Mouse (Mus musculus) activated CD4-positive, CD25-positive, alpha-beta regulatory T cell, adult 4 months (primary cell): Measurements from ENCODE around the gene Eva1a. TPM values are rescaled to one million over a fixed set of nuclear protein-coding genes. Genes with fewer than 3 reads are reported as not detected.

ENCODE experiments used
- ATAC-seq: one replicate; pipeline ENCODE4 v1.8.0; 2017
- polyA plus RNA-seq, 2 experiments: library from polyadenylated mRNA; unstranded; fragments of 100-300 nt; shearing (Covaris generic); gene quantifications; one replicate each; pipeline ENCODE4 v1.2.1; 2017

The Eva1a gene
- polyA plus RNA-seq, 2 experiments from 2014 or later: not detected

- ATAC-seq: no peak
Measured at GRCm38 (mm10) chr6:82066515-82067081, 25.8 kb downstream of the Eva1a start.

DNA sequence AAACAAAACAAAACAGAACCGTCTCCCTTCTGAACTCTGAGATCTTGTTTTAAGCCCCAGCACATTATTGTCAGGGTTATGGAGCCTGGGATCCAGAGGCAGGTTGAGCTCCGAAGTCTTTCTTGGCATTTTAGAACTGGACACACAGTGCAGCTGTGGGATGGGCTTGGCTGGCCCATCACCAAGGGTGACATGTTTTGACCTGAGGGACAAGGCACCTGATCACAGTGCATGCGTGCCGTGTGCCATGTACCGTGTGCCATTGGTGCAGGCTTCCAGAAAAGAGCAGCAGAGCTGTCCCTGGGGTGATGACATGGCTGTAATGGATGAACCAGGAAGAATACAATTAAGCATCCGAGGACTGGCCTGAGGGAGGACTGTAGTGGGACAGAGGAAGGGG is 29.6 kb downstream of the Eva1a start:
- no peak for ATAC-seq

GRCm38 (mm10) chr6:82073011-82073410 is 32.2 kb downstream of the Eva1a start:
- ATAC-seq: no peak

DNA sequence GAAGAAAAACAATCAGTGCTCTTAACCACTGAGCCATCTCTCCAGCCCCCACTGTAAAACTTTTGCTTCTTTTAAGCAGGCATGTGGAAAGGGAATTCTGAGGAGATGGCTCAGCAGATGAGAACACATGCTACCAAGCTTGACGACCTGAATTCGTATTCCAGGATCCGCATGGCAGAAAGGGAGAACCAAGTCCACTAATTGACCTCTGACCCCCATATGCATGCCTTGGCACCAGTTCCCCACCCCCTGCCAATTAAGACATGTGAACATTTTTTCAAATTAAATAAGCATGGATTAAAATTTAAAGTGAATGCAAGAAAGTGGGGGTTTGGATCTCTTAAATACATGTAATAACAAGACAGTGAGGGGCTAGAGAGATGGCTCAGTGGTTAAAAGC is 32.7 kb downstream of the Eva1a start:
- ATAC-seq: no peak

DNA sequence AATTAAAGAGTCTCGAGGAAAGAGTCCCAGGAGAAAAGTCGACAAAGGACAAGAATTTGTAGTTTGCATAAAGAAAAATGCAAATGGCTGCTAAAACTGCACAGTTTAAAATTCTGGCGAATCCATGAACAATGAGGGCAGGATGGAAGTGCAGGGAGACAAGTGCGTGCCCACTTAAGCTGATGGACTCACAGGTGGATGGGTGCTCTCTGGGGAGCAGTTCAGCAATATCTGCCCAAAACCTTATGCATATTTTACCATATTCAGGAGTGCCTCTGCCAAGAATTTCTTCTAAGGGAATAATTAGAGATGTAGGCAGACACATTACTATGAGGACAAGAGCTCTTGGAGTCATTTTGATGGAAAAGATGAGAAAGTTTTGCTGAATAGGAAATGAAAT is 35.5 kb downstream of the Eva1a start:
- ATAC-seq: no peak

GRCm38 (mm10) chr6:82078875-82079274 is 38.0 kb downstream of the Eva1a start:
- ATAC-seq: no peak

DNA sequence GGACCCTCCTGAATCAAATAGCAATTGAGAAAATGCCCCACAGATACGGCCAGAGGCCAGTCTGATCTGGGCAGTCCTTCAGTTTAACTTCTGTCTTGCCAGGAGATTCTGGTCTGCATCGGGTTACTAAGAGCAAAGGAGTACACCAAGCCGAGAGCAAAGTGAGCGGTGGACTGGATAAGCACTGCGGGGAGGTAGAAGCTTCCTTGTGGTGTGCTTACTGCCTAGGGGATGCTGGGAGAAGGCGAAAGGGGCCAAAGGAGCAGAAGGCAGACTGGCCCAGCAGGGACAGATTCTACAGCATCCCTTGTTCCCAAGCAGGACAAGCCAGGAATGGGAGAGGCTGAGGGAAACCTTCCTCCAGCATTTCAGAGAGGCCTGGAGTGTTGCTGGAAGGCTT is 42.8 kb downstream of the Eva1a start:
- ATAC-seq: no peak

GRCm38 (mm10) chr6:82084235-82084634 is 43.4 kb downstream of the Eva1a start:
- ATAC-seq: no peak

GRCm38 (mm10) chr6:82085313-82085908 is 44.6 kb downstream of the Eva1a start:
- ATAC-seq: no peak

DNA sequence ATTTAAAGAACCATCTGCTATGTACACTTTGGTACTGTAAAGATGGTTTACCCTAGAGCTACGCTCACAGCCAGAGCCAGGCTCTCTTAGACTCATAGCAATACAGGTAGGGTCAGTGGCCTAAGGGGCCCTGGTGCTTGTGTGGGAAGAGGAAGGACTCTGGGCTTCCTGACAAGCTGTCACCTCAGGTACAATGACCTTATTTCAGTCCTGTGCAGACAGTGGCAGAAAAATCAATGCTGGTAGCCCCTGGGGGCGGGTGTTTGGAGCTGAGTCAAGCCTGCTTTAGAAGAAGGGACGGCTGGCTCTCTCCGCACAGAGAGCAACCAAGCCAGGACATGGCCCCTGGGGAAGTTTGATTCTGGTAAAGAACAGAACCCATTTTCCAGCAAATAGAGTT is 47.3 kb downstream of the Eva1a start:
- no peak for ATAC-seq

DNA sequence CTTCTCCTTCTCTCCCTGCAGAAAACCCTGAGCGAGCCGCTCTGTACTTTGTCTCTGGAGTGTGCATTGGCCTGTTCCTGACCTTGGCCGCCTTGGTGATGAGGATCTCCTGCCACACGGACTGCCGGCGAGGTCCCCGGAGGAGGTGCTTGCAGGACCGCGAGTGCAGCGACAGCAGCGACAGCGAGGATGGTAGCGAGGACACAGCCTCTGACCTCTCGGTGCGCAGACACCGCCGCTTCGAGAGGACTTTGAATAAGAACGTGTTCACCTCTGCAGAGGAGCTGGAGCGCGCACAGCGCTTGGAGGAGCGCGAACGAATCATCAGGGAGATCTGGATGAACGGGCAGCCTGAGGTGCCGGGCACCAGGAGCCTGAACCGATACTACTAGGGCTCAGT is 50.9 kb downstream of the Eva1a start:
- no peak for ATAC-seq

GRCm38 (mm10) chr6:82097705-82098104 is 56.9 kb downstream of the Eva1a start:
- ATAC-seq: no peak

- ATAC-seq: no peak
Measured at GRCm38 (mm10) chr6:82098456-82098855, 57.6 kb downstream of the Eva1a start.

DNA sequence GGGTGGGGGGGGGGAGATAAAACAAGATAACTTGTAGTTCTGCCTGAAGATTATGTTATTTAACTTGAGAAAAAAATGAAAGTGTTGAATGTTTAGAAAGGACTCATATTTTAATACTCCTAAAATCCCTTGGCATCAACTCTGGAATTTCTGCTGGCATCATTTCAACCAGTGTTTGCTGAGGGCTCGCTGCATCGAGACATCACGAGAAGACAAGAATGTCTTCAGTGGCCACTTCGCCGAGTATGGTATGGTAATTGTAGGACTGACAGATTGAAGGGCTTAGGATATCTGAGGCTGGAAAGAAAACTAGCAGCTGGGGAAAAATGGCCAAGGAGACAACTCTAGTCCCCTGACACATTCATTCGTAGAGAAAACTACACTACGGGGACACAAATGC is 69.6 kb downstream of the Eva1a start:
- ATAC-seq: no peak

DNA sequence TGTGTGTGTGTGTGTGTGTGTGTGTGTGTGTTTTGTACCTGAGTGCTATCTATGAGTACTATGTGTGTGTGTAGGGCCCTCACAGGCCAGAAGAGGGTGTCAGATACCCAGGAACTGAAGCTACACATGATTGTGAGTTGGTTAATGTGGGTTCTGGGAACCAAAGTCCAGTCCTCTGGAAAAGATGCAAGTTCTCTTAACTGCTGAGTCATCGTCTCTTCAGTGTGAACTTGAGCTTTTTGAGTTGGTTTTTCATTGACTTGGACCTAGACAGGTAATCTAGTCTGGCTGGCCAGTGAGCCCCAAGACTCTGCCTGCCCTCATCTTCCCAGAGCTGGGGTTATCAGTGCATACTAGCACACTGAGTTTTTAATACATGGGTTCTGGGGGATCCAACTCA is 70.3 kb downstream of the Eva1a start:
- ATAC-seq: no peak

- ATAC-seq: no peak
Measured at GRCm38 (mm10) chr6:82111540-82111939, 70.7 kb downstream of the Eva1a start.

GRCm38 (mm10) chr6:82112127-82113090 is 71.6 kb downstream of the Eva1a start:
- ATAC-seq: no peak

DNA sequence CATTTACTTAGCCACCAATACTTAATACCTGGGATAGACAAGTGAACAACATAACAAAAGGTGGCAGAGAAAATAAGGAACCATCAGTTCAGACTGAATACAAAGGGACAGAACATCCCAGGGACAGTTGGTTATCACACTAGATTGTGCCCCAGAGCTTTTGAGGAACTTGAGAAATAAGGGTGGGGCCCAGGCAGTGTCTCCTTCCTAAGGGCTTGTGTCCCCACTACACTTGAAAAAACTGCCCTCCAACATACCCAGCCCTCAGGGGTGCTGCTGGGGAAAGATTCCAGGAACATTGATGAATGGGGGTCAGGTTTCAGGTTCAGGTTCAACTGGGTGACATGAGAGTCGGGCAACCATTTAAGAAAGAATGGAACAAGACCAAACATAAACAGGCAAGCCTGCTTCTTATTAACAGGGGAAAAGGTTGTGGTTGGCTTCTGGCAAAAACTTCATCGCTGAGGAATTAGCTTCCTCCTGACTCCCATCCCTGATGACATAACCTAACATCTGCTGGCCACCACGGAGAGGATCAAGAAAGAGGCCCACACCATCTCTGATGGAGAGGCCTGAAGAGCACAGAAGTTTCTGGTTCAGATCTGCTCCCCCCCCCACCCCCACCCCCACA is 74.6 kb downstream of the Eva1a start:
- no peak for ATAC-seq

- no peak for ATAC-seq
Measured at GRCm38 (mm10) chr6:82116176-82116575, 75.3 kb downstream of the Eva1a start.

DNA sequence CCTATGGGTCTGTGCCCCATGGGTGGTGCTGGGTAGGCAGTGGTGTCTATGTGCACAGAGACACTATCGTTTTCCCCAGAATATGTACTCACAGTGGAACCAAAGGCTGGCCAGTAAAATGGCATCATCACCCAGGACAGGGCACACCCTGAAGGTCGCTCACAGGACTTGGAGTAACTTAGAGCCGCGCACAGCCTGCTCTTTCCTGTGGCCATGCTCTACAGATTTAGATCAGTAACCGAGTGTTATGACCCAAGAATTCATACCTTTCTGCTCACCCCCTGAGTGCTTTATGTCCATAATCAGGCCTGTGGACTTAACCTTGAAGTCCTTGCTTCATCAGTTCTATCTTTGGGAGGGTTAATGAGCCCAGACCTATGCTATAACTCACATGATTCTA is 77.0 kb downstream of the Eva1a start:
- ATAC-seq: no peak

- ATAC-seq: no peak
Measured at GRCm38 (mm10) chr6:82119322-82120162, 78.7 kb downstream of the Eva1a start.

DNA sequence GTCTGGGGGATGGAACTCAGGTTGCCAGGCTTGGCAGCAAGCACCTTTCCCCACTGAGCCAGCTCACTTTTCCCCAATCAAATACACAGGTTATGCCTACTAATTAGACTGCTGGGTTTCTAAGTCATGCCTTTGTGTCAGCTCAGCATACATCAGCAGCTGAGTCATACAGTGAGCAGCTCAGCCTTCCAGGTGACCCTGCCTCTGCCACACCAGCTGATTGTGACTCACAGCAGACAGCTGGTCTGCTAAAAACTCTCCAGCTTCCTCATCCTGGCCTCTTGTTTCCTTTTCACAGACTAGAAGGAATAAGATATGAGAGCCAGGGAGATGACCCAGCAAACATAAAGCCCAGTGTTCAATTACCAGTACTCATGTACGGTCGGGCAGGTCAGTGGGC is 84.3 kb downstream of the Eva1a start:
- ATAC-seq: no peak
